Comparison of ENCODE assay signal across 9 mouse cellular contexts in the genomic region with DNA sequence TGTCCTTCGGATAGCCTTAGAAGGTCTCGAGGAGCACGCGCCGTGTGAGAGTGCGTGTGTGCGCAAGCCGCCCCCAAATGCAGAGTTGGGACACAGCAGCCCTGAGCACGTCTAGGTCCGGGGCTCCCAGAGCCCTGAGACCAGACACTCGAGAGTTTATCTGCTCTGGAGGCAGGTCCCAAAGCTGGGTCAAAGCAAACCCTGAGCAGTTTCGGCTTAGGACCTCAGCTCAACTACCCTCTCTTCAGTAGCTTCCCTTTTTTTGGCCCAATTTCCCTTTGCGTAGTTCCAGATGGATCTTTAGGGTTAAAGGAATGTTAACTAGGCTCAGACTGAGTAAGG. TPM values are rescaled to one million over a fixed set of nuclear protein-coding genes. Genes with fewer than 3 reads are reported as not detected.
DNase-seq lines count a peak whose midpoint lies in the region; ATAC-seq lines count a peak whose summit lies in the region.
"Had no signal": no experiment of that assay in that cellular context is flagged by ENCODE, and none has a peak within 500 bp of the region (broad histone marks: within the 10 kb centered on the region; RNA-seq: fewer than 3 reads in every experiment).

No protein-coding gene starts in this region.

- peak; percentile 51 to 87 for DNase-seq in adrenal gland, adult (ENCODE audit: inconsistent age in 2 of 2, low spot score in 1 of 2)
- no peak for DNase-seq in adrenal gland, postnatal 10 days
- DNase-seq in lung, postnatal 25 days (ENCODE audit: low spot score) = no peak
- no peak for DNase-seq in limb, embryonic 10.5 days (ENCODE audit: low spot score)
- no peak for DNase-seq in right cerebral cortex, postnatal 14 days
- DNase-seq in layer of hippocampus, postnatal 36 days = no peak
- DNase-seq: lung, postnatal 4 days had no signal

- peak overlapping the region; percentile 64 for H3K4me2 ChIP-seq in lung, embryonic 15.5 days
- H3K4me2 ChIP-seq in stomach, embryonic 14.5 days (replicated peaks; ENCODE audit: low read depth, low read length) = peak overlapping the region; percentile 69

- H3K9ac ChIP-seq in lung, embryonic 15.5 days = no peak overlapping the region
- H3K9ac ChIP-seq in stomach, embryonic 14.5 days (replicated peaks; ENCODE audit: low read depth, low read length) = 0 out of 2 replicates have a peak overlapping the region, but pooled peaks have one; percentile 14

- H3K4me3 ChIP-seq in lung, embryonic 15.5 days = peak overlapping the region; percentile 34
- peak overlapping the region; percentile 49 for H3K4me3 ChIP-seq in limb, embryonic 10.5 days
- peak overlapping the region; percentile 31 for H3K4me3 ChIP-seq in stomach, embryonic 14.5 days (ENCODE audit: low read depth, low read length)

- H3K36me3 ChIP-seq in lung, embryonic 15.5 days = no peaks in the 10 kb centered on the region
- no peaks in the 10 kb centered on the region for H3K36me3 ChIP-seq in limb, embryonic 10.5 days
- no peaks in the 10 kb centered on the region for H3K36me3 ChIP-seq in stomach, embryonic 14.5 days (ENCODE audit: control insufficient read depth, insufficient read depth, low read length)

- peaks cover 4% of the 10 kb centered on the region; the same call in 1 of the 2 replicates for H3K4me1 ChIP-seq in lung, embryonic 15.5 days
- H3K4me1 ChIP-seq in limb, embryonic 10.5 days = peaks cover 52% of the 10 kb centered on the region
- H3K4me1 ChIP-seq in stomach, embryonic 14.5 days (ENCODE audit: control insufficient read depth, insufficient read depth, low read length) = peaks cover 23% of the 10 kb centered on the region

- 19% methylated on average over 13 of the region's 13 CpGs for WGBS in lung, embryonic 15.5 days
- WGBS in limb, embryonic 10.5 days = 2% methylated on average over 13 of the region's 13 CpGs
- WGBS in stomach, embryonic 14.5 days = 27% methylated on average over 13 of the region's 13 CpGs

- 0 out of 2 replicates have a peak, but pooled peaks have one; percentile 25 for ATAC-seq in lung, embryonic 15.5 days (ENCODE audit: borderline replicate concordance, extremely low read depth, low FRiP score, low TSS enrichment)
- no peak for ATAC-seq in stomach, embryonic 14.5 days (ENCODE audit: insufficient number of reproducible peaks, insufficient read depth, low FRiP score, low read depth)

- no peak overlapping the region for H3K27ac ChIP-seq in lung, embryonic 15.5 days
- peak overlapping the region; percentile 61 for H3K27ac ChIP-seq in limb, embryonic 10.5 days
- no peak overlapping the region for H3K27ac ChIP-seq in stomach, embryonic 14.5 days (ENCODE audit: low read length)

- no peaks in the 10 kb centered on the region for H3K9me3 ChIP-seq in lung, embryonic 15.5 days
- H3K9me3 ChIP-seq in limb, embryonic 10.5 days (replicated peaks) = no peaks in the 10 kb centered on the region
- no peaks in the 10 kb centered on the region for H3K9me3 ChIP-seq in stomach, embryonic 14.5 days (ENCODE audit: control insufficient read depth, low read depth, low read length)

- peaks cover 66% of the 10 kb centered on the region for H3K27me3 ChIP-seq in lung, embryonic 15.5 days
- peaks cover 78% of the 10 kb centered on the region for H3K27me3 ChIP-seq in limb, embryonic 10.5 days (ENCODE audit: low read depth, poor library complexity, severe bottlenecking)
- 0 out of 2 replicates have a peak, but pooled peaks cover 3% of the 10 kb centered on the region for H3K27me3 ChIP-seq in stomach, embryonic 14.5 days (ENCODE audit: control insufficient read depth, insufficient read depth, low read length)

RNA-seq across cellular contexts. Expression of gene Nr2f1, which starts 11.2 kb away (rescaled TPM):
- total RNA-seq in adrenal gland, postnatal 10 days (2021) = 10 to 100 TPM; 15.0 to 18.4 TPM
- 4.9 and 5.7 TPM in 2 replicates for polyA plus RNA-seq in lung, embryonic 15.5 days (2015; fragmentation: Nextera tagmentation; extraction: Ambion mirVana)
- polyA plus RNA-seq in limb, embryonic 10.5 days (2016; fragmentation: Nextera tagmentation; extraction: Ambion mirVana) = 18.2 and 19.6 TPM in 2 replicates
- polyA plus RNA-seq in stomach, embryonic 14.5 days (2014; fragmentation: Nextera tagmentation; extraction: Ambion mirVana) = 30.1 and 31.4 TPM in 2 replicates
- total RNA-seq in layer of hippocampus, postnatal 36 days (2021) = 100 to 1,000 TPM in 1 of 2 experiments, 10 to 100 TPM in 1; 87.3 to 108 TPM

Comparison
In these comparisons a context has a peak if more than half of its experiments do, and no peak if none do; other contexts are left out.
1. DNase-seq: peak in adrenal gland, adult (2 of 2); none in adrenal gland, postnatal 10 days (single experiment), lung, postnatal 25 days (single experiment), limb, embryonic 10.5 days (single experiment), right cerebral cortex, postnatal 14 days (single experiment) and layer of hippocampus, postnatal 36 days (0 of 2).
2. Peak in every context shown above with its lines, with median percentiles within 50 percentile points of each other: H3K4me3 ChIP-seq.